Mouse (Mus musculus): Measurements from ENCODE around the gene Stk11ip.

Gene Stk11ip

DNA sequence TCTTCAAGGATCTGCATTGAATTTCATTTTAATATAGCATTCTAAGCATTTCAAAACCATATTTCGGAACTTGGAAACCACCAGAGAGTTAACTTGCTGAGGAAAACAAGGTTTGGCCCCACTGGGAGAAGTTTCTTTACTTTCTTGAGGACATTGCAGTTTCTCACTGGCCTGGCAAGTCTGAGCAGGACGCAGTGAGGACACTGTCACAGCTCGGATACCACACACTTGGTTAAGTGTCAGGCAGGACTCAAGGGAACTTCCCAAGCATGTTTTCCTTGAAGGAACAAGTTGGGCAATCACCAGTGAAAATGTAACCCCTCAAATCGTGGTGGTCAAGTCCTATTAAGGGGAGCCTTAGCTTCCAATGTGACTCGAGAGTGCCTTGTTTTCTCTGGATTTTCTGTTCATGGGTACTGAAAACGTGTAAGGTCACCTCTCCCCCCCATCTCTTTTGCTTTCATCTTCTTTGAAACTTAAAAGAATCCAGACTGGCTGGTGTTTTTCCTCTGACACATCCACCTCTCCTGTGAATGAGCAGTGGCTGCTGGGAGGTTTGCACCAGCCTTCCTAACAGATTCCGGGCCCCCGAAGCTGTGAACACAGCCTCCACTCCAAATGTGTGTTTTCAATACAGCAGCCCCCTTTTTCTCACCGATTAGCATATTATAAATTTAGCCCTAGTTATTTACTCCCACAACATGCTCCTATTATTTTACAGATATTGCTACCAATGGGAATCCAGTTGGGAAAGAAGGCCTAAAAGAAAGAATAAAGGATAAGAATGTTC, 16.9 kb upstream of the Stk11ip start:
- DNase-seq (ENCODE audit: low spot score in 2 of 2), result no peak

DNA sequence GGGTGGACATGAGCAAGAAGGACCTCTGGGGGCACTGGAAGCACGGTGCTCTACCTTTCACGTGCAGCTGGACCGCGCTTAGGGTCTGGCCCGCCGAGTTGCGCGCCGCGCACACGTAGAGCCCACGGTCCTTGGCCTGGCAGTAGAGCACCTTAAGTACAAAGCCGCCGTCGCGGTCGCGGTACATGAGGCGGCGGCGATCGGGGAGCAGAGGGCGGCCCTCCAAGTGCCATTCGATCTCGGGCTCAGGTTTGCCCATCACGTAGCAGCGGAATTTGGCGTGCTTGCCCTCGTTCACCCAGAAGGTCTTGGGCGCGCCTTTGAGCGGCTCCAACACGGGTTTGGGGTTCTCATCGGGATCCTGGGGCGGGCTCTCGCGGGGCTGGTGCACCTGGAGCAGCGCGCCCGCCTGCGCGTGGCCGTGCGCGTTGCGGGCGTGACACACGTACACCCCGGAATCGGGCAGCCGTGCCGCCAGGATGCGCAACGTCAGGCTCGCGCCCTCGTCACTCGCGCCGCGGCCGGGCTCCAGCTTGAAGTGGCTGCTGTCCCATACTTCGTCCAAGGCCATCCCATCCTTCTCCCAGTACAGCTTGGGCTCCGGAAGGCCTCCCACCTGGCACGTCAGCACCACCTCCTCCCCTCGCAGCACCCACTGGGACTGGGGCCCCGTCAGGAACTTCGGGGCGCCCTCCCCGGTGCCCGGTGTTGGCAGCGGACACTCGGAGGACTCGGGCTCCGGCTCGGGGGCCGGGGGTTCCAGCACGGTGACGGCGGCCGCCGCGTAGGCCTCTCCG, 16.0 kb upstream of the Stk11ip start:
- DNase-seq (ENCODE audit: low spot score in 2 of 2), result peak in 1 of 2 experiments; percentile 67

DNA sequence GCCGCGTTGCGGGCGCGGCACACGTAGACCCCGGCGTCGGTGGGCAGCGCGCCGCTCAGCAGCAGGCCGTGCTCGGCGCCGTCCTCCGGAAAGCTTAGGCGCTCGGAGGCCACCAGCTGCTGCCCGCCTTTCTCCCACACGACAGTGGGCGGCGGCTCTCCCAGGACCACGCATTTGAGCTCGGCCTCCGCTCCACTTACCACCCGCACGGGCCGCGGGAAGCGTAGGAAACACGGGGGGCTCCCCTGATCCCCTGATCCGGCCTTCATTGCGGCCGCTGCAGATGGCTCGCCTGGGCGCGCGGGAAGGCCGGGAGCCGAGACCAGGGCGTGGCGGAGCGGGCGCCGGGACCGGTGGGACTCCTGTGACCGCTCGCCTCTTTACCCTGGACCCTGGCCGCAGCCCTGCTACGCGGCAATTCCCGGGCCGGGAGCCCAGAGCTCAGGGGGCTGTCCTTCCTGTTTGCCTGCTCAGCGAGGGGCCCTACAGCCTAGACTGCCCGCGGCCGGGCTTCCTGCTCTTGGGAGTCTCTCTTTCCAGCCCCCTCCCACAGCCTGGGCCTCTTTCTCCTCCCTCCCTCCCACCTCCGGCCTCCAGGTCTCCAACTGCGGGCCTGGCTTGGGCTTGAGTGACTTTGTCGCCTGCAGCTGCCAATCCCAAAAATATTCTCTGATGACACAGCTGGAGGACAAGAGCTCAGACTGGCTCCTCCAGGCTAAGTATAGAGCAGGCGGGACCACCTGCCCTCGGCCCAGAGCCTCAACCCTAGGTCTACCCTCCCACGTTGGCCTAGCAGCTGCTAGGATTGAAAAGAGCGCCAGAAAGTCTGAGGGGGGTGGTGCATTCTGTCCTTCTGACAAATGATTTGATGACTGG, 15.1 kb upstream of the Stk11ip start, which contains the start of gene Obsl1:
Gene Obsl1 (minus strand): TSS at position 497 of the 876 bp plus-strand sequence.
- peak; percentile 80 to 81 for DNase-seq (ENCODE audit: low spot score in 2 of 2)

DNA sequence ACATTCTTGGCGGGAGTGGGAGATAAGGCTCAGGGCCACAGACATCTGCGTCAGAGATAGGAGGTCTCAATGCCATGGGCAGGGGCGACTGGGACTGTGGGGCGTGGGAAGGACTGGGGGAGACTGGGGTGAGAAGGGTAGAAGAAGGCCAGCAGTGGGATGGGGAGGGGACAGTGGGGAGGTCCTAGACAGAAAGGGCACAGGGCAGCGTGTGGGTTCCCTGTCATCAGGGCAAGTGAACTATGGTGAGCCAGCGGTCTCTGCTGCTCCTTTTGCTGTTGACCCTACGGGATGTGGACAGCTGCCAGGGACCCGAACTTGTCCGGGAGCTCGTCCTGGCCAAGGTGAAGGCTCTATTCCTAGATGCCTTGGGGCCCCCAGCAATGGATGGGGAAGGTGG, 14.3 kb upstream of the Stk11ip start, which contains the start of gene Inha:
Gene Inha (plus strand): TSS at position 72 of the 400 bp plus-strand sequence.
- DNase-seq (ENCODE audit: low spot score in 2 of 2), result no peak

DNA sequence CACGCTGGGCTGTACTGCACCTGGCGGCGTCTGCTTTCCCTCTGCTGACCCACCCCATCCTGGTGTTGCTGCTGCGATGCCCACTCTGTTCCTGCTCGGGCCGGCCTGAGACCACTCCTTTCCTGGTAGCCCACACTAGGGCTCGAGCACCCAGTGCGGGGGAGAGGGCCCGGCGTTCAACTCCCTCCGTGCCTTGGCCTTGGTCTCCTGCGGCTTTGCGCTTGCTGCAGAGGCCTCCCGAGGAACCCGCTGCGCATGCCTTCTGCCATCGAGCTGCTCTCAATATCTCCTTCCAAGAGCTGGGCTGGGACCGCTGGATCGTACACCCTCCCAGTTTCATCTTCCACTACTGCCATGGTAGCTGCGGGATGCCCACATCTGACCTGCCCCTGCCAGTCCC, 11.7 kb upstream of the Stk11ip start:
- DNase-seq (ENCODE audit: low spot score in 2 of 2), result no peak

DNA sequence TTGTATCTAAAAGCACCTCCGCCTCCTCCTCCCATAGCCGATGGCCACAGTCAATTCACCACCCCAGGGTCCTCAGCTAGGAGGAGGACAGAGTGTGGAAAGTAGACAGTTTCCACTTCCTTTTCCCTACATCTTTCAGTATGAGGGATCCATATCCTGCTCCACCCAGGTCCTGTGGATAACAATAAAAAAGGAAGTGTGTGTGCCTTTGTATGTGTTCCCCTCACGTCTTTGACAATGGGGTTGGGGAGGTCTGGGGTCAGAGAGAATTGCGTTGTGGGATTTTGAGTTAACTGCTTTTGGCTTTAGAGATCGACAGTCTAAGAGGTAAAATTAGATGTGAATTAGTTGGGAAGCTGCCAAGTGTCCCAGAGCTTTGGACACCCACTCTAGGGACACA, 11.2 kb upstream of the Stk11ip start:
- no peak for DNase-seq (ENCODE audit: low spot score in 2 of 2)

DNA sequence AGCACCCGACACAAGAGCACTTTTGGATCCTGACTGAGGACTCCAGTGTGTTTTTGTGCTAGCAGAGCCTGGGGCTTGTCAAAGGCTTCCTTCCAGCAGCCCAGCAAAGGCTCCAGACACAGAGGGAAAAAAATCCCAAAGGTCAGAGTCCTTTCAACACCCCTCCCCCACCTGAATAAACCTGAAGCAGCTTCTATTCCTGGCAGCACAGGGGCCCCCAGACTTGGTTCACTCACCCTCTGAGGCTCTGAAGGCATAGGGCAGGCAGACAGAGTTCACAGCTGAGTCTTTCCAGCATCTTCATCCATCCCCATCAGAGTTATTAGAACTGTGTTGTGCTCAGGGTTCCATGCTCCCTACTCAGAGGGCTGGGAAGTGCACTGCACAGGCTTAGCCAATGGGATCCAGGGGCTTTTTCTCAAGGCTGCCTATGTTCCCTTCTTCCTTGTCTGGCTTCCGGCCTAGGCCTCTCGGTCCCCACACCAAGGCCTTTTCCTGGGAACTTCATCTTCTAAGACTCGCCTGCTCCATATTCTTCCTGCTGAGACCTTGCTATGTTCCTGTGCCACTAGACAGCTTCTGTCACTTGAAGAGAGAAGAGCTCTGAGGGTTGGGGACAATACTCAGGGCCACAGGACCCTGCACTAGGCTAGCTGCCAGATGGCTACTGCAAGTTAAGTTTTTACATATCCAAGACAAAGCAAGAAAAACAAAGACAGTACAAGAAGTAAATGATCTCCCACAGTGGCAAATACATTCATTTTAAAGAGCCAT, 9.7 kb upstream of the Stk11ip start:
- no peak for DNase-seq (ENCODE audit: low spot score in 2 of 2)

DNA sequence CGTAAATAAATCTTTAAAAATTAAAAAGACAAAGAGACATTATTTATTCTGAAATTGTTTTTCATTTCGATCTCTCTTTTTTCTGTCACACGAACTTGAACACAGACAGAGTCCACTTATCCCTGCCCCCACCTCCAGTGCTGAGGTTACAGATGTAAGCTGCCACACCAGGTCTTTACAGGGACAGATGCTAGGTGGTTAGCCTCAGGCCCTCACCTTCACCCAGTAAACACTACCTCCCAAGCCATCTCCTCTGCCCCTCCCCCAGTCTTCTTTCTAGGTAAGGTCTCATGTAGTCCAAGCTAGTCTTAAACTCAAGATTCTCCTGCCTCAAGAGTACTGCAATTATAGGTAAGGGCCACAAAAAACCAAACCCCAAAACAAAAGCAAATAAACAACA, 8.8 kb upstream of the Stk11ip start:
- DNase-seq (ENCODE audit: low spot score in 2 of 2), result no peak

DNA sequence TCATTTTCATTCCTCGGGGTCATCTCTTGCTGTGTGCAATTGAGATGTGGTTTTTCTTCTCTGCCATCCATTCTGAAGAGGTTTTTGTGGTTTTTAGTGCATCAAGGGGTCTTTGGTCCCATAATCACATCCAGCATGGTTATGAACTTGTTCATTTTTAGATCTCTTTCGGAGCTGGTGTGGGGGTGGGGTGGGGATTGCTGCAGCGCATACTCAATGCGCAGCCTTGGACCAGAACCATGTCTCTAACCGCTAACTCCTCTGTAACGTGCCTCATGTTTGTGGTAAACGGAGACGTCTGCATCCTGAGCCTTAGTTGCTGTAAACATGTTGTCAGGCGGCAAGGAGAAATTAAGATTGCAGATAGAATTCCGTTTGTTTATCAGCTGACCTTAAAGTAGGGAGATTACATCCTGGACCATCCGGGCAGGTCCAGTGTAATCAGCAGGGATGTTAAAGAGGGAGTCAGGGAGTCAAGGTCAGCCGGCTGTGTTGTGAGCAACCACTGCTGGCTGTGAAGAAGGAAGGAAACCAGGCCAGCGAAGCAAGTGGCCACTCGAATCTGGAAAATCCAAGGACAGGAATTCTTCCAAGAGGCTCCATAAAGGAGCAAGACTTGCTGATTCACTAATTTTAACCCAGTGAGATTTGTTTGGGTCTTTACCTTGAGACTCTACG, 4.5 kb upstream of the Stk11ip start:
- DNase-seq (ENCODE audit: low spot score in 2 of 2), result no peak

DNA sequence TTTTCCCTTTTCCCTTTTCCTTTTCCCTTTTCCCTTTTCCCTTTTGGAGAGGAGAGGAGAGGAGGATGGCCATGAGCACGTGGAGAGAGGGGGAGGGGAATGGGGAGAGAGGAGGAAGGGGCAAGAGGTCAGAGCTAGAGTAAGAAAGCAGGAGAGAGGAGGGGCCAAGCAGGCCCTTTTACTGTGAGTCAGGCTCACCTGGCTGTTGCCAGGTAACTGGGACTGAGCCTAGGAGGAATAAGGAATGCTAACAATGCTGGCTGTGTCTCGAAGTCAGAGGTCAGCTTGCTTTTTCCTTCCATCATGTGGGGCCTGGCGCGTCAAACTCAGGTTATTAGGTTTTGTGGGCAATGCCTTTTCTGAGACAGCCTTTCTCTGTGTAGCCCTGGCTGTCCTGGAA, 3.3 kb upstream of the Stk11ip start:
- no peak for DNase-seq (ENCODE audit: low spot score in 2 of 2)

DNA sequence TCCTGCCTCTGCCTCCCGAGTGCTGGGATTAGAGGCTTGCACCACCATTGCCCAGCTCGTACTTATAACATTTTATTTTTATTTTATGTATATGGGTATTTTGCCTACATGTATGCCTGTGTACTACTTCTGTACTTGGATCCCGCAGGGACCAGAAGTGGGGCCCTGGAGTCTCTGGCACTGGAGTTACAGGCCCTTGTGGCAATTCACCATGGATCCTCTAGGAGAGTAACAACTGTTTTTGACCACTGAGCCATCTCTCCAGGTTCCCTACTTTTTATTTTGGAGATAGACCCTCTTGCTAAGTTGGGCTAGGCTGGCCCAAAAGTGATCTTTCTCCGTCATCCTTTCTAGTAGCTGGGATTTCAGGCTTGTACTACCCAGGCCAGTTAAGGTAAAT, 2.9 kb upstream of the Stk11ip start:
- no peak for DNase-seq (ENCODE audit: low spot score in 2 of 2)

DNA sequence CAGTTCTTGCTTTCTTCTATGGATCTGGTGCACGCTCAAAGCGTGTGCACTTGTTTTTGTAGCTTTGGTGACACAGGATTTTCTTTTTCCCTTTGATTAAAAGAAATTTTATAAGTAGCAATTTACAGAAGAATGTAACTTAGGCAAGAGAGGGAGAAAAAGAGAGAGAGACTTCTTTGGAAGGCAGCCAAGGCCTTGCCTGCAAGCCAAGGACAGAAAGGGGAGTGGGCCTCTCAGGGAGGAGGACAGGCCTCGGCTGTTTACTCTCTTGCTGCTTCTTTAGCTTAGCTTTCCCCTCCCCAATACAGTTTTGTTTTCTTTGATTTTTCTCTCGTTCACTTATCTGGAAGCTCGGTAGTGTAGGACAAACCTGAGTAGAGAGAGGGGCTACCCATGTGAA, 1.8 kb upstream of the Stk11ip start:
- DNase-seq (ENCODE audit: low spot score in 2 of 2), result peak in 1 of 2 experiments; percentile 56

DNA sequence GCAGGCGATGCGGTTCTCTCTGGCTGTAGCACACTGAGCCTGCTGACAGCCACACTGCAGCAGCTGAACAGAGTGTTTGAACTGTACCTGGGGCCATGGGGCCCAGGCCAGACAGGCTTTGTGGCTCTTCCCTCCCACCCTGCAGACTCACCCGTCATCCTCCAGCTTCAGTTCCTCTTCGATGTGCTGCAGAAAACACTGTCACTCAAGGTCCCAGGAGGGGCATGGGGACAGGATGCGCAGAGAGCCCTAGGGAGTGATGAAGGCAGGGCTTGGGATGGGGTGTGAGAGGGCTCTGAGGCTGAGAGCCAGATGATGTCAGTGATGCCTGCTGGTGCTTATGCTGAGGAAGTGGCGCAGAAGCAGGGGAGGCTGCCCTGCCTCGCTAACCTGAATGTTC, 3.4 kb downstream of the Stk11ip start:
- DNase-seq (ENCODE audit: low spot score in 2 of 2), result no peak

DNA sequence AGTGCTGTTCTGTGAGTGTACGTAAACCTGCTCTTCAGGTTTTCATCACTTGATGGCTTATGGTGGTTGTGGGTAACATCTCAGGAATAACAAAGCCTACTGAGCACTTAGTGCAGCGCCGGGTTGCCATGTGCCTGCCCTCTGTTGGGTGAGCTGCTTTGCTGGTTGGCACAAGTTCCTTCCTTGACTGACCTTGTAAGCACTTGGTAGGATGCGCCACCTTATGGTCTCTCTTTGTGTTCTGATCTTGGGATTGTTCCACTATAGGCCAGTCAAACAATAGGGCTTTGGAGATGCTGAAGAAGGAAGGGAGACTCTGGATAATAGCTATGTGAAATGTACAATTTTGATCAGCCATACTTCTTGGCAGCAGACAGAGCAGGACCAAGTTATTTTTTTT, 9.2 kb downstream of the Stk11ip start:
- DNase-seq (ENCODE audit: low spot score in 2 of 2), result no peak

DNA sequence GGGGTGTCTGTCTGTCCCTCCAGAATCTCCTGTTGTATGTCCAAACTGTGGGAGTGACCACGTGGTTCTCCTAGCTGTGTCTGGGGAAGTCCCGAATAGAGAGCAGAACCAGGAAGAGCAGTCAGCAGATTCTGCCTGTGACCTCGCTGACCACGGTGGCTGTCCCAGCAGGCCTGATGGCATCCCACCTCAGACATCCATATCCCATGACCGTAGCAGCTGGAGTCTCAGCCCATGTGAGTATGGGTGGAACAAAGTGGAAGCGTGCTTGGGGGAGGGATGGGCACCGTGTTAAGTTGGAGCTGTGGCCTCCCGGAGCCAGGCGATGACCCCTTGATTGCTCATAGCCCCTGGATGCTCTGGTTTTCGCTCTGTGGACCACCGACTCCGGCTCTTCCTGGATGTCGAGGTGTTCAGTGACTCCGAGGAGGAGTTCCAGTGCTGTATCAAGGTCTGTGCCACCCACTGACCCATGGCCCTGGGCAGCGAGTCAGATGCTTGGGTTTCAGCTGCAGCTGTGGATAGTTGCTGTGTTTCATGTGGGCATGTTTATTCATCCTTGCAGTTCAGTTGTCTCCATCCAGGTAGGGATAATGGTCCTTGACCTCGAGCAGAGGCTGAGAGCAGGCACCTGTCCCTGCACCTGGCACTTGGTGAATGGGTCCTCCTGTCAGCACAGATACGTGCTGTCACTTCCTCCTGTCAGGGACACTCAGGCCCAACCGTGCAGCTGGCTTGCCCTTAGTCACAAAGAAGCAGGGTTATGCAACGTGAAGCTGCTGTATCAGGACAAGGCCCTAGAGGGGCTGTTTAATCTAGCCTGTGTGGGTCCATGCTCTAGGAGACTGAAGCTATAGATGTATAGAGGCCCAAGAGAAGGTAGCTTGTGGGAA, 11.2 kb downstream of the Stk11ip start:
- no peak for DNase-seq (ENCODE audit: low spot score in 2 of 2)

DNA sequence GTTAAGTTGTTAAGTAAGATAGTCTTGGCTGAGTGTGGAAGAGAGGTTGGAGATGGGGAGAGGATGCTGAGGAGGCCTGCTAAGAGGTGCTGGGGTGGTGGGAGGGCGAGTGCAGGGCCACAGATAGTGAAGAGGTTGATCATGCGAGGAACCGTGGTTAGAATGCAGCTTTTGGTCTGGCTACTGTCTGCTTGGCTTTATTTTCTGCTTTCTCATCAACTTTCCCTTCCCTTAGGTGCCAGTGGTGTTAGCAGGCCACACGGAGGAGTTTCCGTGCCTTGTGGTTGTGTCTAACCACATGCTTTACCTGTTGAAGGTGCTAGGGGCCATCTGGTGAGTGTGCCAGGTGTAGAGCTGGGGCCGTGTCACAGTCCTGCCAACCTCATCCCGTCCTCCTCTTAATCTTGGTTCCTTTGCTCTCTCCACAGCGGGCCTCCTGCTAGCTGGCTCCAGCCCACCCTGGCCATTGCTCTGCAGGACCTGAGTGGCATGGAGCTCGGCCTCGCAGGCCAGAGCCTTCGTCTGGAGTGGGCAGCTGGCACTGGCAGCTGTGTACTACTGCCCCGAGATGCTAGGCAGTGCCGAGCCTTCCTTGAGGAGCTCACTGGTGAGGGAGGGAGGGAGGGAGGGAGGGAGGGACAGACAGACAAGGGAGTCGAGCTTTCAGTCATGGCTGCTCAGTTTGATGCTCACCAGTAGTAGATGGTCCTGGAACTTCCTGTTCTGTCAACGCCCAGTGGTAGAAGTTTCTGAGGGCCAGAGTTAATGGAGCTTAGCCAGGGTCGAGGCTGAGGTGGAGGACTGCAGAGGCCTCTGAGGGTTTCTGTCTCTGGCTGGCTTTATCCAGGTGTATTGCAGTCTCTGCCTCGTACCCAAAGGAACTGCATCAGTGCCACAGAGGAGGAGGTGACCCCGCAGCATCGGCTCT, 12.3 kb downstream of the Stk11ip start:
- DNase-seq (ENCODE audit: low spot score in 2 of 2), result no peak

DNA sequence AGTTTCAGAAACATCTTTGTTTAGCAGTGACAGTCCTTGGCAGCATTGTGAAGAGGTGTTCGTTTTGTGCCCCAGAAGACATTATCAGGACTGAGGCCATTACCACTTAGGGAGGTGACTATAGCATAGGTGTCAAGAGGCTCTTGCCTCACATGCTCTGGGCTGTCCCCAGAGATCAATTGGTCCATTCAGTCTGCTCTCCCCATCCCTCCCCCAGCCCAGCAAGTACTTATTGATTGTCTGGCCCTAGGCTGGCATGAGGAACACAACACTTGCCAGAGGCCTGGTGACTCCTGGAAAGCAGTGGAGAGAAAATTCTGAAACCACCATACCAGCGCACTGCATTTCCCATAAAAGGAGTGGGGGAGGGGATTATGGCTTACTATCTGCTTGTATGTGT, 16.3 kb downstream of the Stk11ip start:
- no peak for DNase-seq (ENCODE audit: low spot score in 2 of 2)

DNA sequence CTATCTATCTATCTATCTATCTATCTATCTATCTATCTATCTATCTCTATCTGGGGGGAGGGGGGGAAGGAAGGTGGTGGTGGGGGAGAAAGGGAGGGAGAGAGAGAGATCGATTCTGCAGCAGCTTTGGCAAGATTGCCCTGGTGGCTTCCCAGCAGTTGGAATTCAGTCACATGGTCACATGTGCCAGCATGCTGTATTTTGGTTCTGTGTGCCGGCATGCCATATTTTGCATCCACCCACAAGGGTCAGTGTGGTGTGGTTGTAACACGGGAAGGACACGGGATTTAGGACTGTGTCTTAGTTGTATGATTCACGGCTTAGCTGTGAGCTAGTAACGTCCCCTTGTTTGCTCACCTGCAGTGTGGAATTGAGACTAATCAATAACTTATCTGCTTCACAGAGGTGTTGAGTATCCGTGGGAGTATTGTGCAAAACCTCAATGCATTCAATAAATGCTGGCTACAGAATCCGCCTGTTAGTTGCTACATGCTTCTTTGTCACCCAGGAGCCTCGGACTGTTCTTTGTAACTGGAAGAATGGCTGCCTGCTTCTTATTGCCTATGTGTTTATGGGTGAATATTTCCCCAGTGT, 17.4 kb downstream of the Stk11ip start:
- DNase-seq (ENCODE audit: low spot score in 2 of 2), result no peak
